In genomic region chr19:36082606-36083261, GRCm38 (mm10) we compare ENCODE assay signal across 8 mouse cellular contexts. TPM values are rescaled to one million over a fixed set of nuclear protein-coding genes. Genes with fewer than 3 reads are reported as not detected.
DNase-seq lines count a peak whose midpoint lies in the region; ATAC-seq and TF ChIP-seq lines count a peak whose summit lies in the region.

No protein-coding gene starts in this region.

- H3K9ac ChIP-seq in heart, embryonic 13.5 days, result peak overlapping the region; percentile 92
- no peak overlapping the region for H3K9ac ChIP-seq in lung, postnatal 0 days (replicated peaks; ENCODE audit: low read depth)

- peak; percentile 84 for TF ChIP-seq CTCF in lung, postnatal 0 days (IDR thresholded peaks at IDR 0.05)

- WGBS in heart, embryonic 13.5 days, result 48% methylated on average over 7 of the region's 7 CpGs
- WGBS in lung, postnatal 0 days, result 46% methylated on average over 7 of the region's 7 CpGs

- H3K27me3 ChIP-seq in heart, embryonic 13.5 days (replicated peaks), result peaks cover 28% of the 10 kb centered on the region
- no peaks in the 10 kb centered on the region for H3K27me3 ChIP-seq in lung, postnatal 0 days (replicated peaks; ENCODE audit: insufficient read depth, low read length)

- no peaks in the 10 kb centered on the region for H3K9me3 ChIP-seq in heart, embryonic 13.5 days
- no peaks in the 10 kb centered on the region for H3K9me3 ChIP-seq in lung, postnatal 0 days (ENCODE audit: low read length)

- H3K27ac ChIP-seq in heart, embryonic 13.5 days (replicated peaks), result peak overlapping the region; percentile 61
- 0 out of 2 replicates have a peak overlapping the region, but pooled peaks have one; percentile 62 for H3K27ac ChIP-seq in lung, postnatal 0 days (ENCODE audit: low read length)

- no peak for DNase-seq in frontal cortex, postnatal 25 days (ENCODE audit: low spot score in 2 of 2)
- DNase-seq in NIH3T3 (ENCODE audit: low read depth), result peak; percentile 91
- peak; percentile 88 for DNase-seq in embryo, embryonic 10.5 days (ENCODE audit: low spot score)
- peak; percentile 58 for DNase-seq in kidney, postnatal 14 days
- DNase-seq in lung, postnatal 0 days (ENCODE audit: low spot score), result peak; percentile 89
- DNase-seq in retina, postnatal 7 days (ENCODE audit: low read depth, low spot score), result peak; percentile 38

- peak; percentile 87 for ATAC-seq in frontal cortex, adult (ENCODE audit: low TSS enrichment)
- peak; percentile 31; the same call in 1 of the 2 replicates for ATAC-seq in heart, embryonic 13.5 days (ENCODE audit: extremely low read depth, insufficient number of reproducible peaks, low FRiP score, low TSS enrichment)
- ATAC-seq in lung, postnatal 0 days, result peak; percentile 85

- H3K4me2 ChIP-seq in heart, embryonic 13.5 days, result peak overlapping the region; percentile 95
- peak overlapping the region; percentile 93 for H3K4me2 ChIP-seq in lung, postnatal 0 days (replicated peaks; ENCODE audit: low read depth, low read length)

- peak overlapping the region; percentile 95 for H3K4me3 ChIP-seq in heart, embryonic 13.5 days
- H3K4me3 ChIP-seq in lung, postnatal 0 days (ENCODE audit: low read depth, low read length), result peak overlapping the region; percentile 66

- TF ChIP-seq EP300 in lung, postnatal 0 days (IDR thresholded peaks at IDR 0.05), result no peak

- peaks cover 3% of the 10 kb centered on the region for H3K36me3 ChIP-seq in heart, embryonic 13.5 days
- no peaks in the 10 kb centered on the region for H3K36me3 ChIP-seq in lung, postnatal 0 days (ENCODE audit: insufficient read depth, low read length)

- H3K4me1 ChIP-seq in heart, embryonic 13.5 days, result peaks cover 12% of the 10 kb centered on the region
- H3K4me1 ChIP-seq in lung, postnatal 0 days (ENCODE audit: insufficient read depth, low read depth, low read length), result peaks cover 5% of the 10 kb centered on the region; the same call in 1 of the 2 replicates

RNA-seq across cellular contexts. Expression of gene Rpp30, which starts 0.8 kb away (rescaled TPM):
- polyA plus RNA-seq in heart, embryonic 13.5 days (2015; fragmentation: Nextera tagmentation; extraction: Ambion mirVana), result 50.0 and 50.1 TPM in 2 replicates
- 34.7 and 36.9 TPM in 2 replicates for polyA plus RNA-seq in lung, postnatal 0 days (2015; fragmentation: Nextera tagmentation; extraction: Ambion mirVana)

RNA-seq across cellular contexts. Expression of gene Htr7, which starts 25.4 kb away (rescaled TPM):
- 0.11 and 0.12 TPM in 2 replicates for polyA plus RNA-seq in heart, embryonic 13.5 days (2015; fragmentation: Nextera tagmentation; extraction: Ambion mirVana)
- polyA plus RNA-seq in lung, postnatal 0 days (2015; fragmentation: Nextera tagmentation; extraction: Ambion mirVana), result not detected in 2 replicates

RNA-seq across cellular contexts. Expression of gene Ankrd1, which starts 37.2 kb away (rescaled TPM):
- 394 and 473 TPM in 2 replicates for polyA plus RNA-seq in heart, embryonic 13.5 days (2015; fragmentation: Nextera tagmentation; extraction: Ambion mirVana)
- 2.2 and 7.4 TPM in 2 replicates for polyA plus RNA-seq in lung, postnatal 0 days (2015; fragmentation: Nextera tagmentation; extraction: Ambion mirVana)

Comparison
In these comparisons a context has a peak if more than half of its experiments do, and no peak if none do; other contexts are left out.
1. ATAC-seq: peak in every context shown above with its lines; median percentile 87 in frontal cortex, adult; 85 in lung, postnatal 0 days; 31 in heart, embryonic 13.5 days.
2. DNase-seq: peak in NIH3T3 (single experiment), embryo, embryonic 10.5 days (single experiment), kidney, postnatal 14 days (single experiment), lung, postnatal 0 days (single experiment) and retina, postnatal 7 days (single experiment); none in frontal cortex, postnatal 25 days (0 of 2).
3. RNA of gene Ankrd1, which starts 37.2 kb away (polyA plus RNA-seq): 394 to 473 TPM in heart, embryonic 13.5 days; 2.2 to 7.4 TPM in lung, postnatal 0 days; every median in the first group is over 10 times any median in the second.